Mouse (Mus musculus) heart, postnatal 4 days (tissue): ENCODE results near the gene Nek2. TPM values are rescaled to one million over a fixed set of nuclear protein-coding genes. Genes with fewer than 3 reads are reported as not detected.

Experiments
- DNase-seq: peaks from one replicate; pipeline ENCODE4 v3.0.0; 2021
- total RNA-seq, 2 experiments: library from RNA; stranded (reverse); gene quantifications; 2 replicates each; pipeline ENCODE4 v1.2.3; 2021

Gene Nek2
- total RNA-seq, 2 experiments from 2014 or later: 29.0 to 32.1 TPM

DNA sequence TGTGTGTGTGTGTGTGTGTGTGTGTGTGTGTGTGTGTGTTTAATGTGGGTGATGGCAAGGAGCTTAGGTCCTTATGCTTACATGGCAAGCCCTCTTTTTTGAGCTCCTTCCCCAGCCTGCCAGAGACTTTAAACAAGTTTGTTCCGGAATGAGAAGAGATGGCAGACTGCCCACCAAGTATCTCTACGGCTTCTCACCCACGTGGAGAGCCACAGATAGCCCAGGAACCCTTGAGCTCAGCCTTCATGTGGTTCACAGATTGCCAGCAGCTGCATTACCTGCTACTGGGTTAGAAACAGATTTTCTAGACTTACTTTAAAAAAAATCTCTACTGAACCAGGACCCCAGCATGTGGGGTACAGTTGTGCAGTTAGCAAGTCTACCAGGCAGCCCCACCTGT lies 38.6 kb downstream of the Nek2 start:
- DNase-seq: no peak

DNA sequence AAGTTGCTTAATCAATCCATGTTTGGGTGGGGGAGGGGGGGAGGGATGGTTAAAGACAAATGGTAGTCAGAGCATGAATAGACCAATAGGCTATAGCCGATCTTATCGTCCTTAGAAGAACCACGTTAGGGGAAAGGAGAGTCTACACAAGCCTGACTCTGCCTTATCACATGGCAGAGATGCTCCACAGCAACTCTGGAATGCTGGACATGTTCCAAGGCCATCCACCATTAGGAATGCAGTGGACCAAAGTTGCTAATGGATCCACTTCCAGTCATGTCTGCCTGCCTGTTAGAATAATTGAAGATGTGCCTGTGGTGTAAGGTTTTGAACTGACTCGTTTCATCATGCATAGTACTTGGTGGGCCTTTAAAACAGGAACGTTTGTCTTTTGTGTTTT lies 40.0 kb downstream of the Nek2 start:
- no peak for DNase-seq

DNA sequence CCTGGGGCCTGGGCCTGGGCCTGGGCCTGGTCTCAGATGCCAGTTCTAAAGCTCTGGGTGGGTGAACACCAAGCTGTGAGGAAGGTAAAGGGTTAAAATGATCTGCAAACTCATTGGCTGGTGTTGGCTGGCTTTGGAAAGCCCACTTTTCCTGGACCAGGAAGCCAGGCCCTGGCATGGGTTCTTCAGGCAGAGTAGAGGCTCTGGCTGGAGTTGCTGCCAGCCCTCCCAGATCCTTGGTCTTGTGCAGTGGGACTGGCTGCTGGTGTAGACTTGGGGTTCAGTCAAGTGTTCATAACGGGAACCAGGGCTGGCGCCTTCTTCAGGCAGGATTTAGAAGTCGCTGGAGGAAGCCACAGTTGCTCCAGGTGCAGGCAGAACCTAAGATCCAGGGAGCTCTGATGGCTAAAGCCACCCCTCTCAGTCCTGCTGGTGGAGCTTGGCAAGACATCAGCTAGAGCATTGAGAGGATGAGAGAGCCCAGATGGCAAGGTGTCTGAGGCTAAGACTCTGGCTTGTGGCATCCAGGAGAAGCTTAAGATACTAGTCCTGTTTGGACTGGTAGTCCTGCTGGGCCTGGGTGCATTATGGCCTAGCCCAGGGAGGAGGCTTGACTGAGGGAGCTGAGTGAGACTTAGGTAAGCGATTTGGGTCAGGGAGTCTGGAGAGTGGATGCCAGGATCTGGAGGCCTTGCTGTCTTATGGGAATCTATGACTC lies 42.7 kb downstream of the Nek2 start:
- no peak for DNase-seq

DNA sequence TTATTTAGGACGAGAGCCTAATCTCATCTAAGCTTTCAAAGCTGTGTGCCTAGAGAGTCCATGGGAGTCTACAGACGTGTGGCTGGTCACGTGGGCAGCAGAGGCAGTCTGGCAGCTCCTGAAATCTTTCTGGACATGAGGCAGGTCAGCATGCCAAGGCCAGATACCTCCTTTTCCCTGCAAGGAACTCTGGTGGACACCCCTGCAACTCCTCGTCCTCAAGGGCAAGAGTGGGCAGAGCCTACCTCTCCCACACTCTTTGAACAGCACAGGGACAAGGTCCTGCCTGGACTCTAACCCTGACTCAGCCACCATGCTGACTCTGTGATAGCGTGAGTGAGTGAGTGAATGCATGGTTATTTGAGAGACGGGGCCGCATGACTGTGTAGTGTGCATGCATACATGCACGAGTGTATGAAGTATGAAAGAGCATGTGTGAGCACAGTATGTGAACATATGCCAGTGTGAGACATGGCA lies 43.3 kb downstream of the Nek2 start:
- DNase-seq: no peak

DNA sequence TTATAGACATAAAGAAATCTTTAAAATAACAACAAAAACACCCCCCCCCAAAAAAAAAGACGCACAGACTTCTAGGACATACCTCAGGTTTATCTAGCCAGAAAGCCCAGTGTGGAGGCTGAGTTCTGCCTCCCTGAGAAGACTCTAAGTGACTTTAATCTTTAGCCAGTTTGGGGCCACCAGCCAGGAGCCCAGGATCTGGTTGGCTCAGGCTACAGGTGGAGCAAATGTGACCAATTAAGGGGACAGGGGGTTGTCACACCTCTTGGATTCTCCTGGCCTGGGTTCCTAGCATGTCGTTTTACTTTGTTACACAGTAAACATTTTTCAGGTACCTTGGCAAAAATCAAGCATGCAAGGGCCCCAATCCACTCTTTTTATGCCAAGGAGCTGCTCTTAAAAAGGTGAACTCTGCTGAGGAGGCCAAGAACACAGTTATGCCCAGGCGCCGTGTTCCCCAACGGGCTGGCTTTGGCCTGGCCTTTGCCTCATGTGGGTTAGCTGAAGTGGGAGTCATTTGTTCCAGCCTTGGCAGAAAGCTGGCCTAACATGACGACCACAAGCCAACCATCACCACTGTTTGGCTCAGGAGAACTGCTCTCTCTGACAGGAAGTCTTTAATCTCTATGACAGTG lies 50.9 kb downstream of the Nek2 start:
- no peak for DNase-seq

DNA sequence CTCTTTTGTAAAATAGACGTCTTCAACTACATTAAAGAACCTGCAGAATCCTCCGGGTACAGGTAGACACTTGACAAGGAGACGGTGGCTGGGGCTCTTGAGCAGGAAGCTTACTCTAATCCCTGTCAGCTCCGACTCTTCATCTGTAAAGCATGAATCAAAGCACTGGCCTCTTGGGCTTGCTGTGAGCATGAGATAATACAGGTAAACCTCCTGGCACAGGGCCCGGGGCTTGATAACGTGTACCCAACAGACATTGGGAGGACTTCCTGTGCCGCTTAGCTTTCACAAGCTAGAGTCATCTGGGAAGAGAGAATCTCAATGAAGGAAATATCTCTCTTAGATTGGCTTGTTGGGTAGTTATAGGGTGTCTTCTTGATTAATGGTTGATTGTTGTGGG lies 53.8 kb downstream of the Nek2 start:
- no peak for DNase-seq

GRCm38 (mm10) chr1:191875683-191876305 lies 54.5 kb downstream of the Nek2 start:
- no peak for DNase-seq

GRCm38 (mm10) chr1:191877681-191878080 lies 56.4 kb downstream of the Nek2 start:
- no peak for DNase-seq

DNA sequence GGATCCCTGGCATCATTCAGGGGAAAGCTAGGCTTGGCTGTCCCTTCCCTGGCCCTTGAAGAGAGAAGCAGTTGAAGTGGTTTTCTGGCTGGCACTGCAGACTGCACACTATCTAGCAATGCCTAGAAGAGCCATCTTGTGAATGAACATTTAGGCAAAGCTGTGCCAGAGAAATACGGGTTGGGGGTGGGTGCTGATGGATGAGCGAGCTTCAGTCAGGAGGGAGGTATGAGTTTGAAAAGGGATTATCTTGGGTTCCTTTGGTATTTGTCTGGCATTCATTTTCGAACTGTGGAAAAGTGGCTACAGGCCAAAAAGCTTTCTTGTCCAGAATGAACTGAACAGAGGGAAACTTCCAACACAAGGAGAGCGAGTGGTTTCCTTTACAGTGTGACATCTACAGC lies 57.3 kb downstream of the Nek2 start:
- DNase-seq: peak; percentile 48

DNA sequence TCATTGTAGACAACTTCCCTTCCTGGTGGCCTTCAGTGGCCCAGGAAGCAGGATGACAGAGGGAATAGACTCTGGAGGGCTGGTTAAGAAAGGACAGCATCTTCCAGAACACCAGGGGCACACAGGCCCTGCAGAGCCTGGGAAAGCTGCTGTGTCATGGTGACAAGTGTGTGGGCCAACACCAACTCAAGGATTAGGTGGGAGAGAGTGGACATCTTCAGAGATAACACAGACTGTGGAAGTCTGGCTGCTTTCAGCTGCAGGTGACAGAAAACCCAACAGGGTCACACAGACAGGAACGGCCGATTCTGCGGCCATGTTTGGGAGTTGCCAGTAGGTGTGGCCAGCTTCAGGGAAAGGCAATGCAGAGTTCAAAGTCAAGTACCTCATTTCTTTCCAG lies 59.0 kb downstream of the Nek2 start:
- no peak for DNase-seq

DNA sequence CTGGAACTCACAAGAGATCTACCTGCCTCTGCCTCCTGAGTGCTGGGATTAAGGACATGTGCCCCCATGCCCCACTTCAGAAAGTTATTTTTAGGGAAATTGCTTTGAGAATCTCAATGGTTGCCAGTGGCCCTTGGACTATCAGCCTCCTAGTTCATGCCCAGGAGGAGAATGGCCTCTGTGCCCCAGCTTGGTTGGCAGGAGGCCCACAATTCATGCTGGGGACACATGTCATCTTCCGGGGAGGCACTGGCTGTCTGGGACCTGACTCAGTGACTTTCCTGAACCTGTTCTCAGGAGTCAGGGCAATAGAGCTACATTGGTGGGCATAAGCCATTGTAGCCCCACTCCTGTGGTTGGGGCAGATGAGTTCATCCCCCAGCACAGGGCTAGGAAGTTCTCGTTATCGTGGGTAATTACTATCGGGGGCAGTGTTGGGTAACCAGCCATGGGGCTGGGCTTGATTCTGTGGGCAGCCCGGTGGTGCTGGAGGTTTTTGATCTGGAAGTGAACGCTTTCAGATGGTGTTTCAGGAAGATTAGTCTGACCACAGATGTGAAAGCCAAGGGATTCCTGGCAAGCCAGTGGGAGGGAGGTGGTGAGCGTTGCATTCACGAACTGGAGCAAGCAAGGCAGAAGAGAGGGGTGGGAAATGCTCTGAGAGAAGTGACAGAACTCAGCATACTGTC lies 59.8 kb downstream of the Nek2 start:
- peak; percentile 29 for DNase-seq

GRCm38 (mm10) chr1:191881663-191882062 lies 60.4 kb downstream of the Nek2 start:
- no peak for DNase-seq

Other genes with a start within 250 kb of the Nek2 start
- gene Dtl, start 245.9 kb upstream of the Nek2 start, total RNA-seq: 10 to 100 TPM; 19.7 to 20.3 TPM
- 10 to 100 TPM; 34.7 to 38.0 TPM for gene Ints7, start 245.8 kb upstream of the Nek2 start, total RNA-seq
- 100 to 1,000 TPM in 1 of 2 experiments, 10 to 100 TPM in 1; 89.3 to 101 TPM for gene Lpgat1, start 103.6 kb upstream of the Nek2 start, total RNA-seq
- gene Slc30a1, start 85.3 kb downstream of the Nek2 start, total RNA-seq: 10 to 100 TPM; 25.1 to 29.4 TPM
- 1 to 10 TPM; 2.7 to 2.8 TPM for gene Rd3, start 155.9 kb downstream of the Nek2 start, total RNA-seq